Mouse (Mus musculus): ENCODE measurements around the gene Pla2g2f. TPM values are rescaled to one million over a fixed set of nuclear protein-coding genes. Genes with fewer than 3 reads are reported as not detected.

Gene Pla2g2f
- total and polyA plus RNA-seq, 3 experiments = not detected

DNA sequence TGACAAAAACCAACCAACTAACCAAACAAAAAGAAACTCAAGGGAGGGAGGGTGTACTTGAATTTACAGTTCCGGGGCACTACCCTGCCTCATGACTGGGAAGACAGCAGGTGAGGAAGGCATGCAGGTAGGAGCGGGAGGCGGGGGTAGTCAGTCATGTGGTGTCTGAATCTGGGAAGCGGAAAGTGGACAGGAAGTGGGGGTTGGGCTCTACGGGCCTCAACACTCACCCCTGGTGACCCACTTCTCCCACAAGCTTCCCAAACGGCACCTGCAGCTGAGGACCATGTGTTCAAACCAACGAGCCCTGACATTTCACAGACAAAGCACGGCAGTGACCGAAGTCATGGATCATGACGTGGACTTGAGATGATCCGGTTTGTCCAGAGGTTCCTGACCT, 45.3 kb downstream of the Pla2g2f start:
- peaks cover 67% of the 10 kb centered on the region for H3K27me3 ChIP-seq (replicated peaks)
- in situ Hi-C loops (cut with MboI; ENCODE audit: low pct_ligation_motif_present, low pct_unique_long_range_greater_than_20kb, low sequenced_read_pairs) = no loop called here
- H3K79me2 ChIP-seq (replicated peaks; ENCODE audit: control insufficient read depth, extremely low read depth, insufficient read depth, poor library complexity, severe bottlenecking) = no peaks in the 10 kb centered on the region
- H3K4me1 ChIP-seq (ENCODE audit: control insufficient read depth in 1 of 2, insufficient read depth in 2 of 2) = no peaks in the 10 kb centered on the region
- no peak for DNase-seq (ENCODE audit: extremely low read depth)
- peaks cover 3% of the 10 kb centered on the region for H3K9me3 ChIP-seq (replicated peaks; ENCODE audit: low read length)
- dilution Hi-C loops (cut with MboI; ENCODE audit: extremely low pct_ligation_motif_present, extremely low pct_unique_long_range_greater_than_20kb, low sequenced_read_pairs) = no loop called here
- H3K9ac ChIP-seq (ENCODE audit: insufficient read depth, low read depth) = no peak overlapping the region
- H3K36me3 ChIP-seq (replicated peaks in 1 of 2; ENCODE audit: control insufficient read depth in 1 of 2, insufficient read depth in 1 of 2, low read length in 1 of 2) = no peaks in the 10 kb centered on the region
- no peak overlapping the region for H3K4me2 ChIP-seq (ENCODE audit: insufficient read depth, low read depth, poor library complexity, severe bottlenecking)
- TF ChIP-seq KAT2A (IDR thresholded peaks at IDR 0.05; ENCODE audit: insufficient replicate concordance, low read length) (no peak), MEF2A (IDR thresholded peaks at IDR 0.05; ENCODE audit: borderline replicate concordance, low read depth, low read length) (no peak), CHD1 (IDR thresholded peaks at IDR 0.05; ENCODE audit: low read depth, low read length) (no peak), NRF1 (IDR thresholded peaks at IDR 0.05; ENCODE audit: low read depth, low read length) (no peak), MXI1 (IDR thresholded peaks at IDR 0.05; ENCODE audit: low read depth, low read length) (no peak)
- no peak overlapping the region for H3K4me3 ChIP-seq (replicated peaks in 1 of 3; ENCODE audit: low read depth in 2 of 3, low read length in 2 of 3, poor library complexity in 1 of 3)
- H3K27ac ChIP-seq (ENCODE audit: insufficient read depth, low read depth) = no peak overlapping the region

DNA sequence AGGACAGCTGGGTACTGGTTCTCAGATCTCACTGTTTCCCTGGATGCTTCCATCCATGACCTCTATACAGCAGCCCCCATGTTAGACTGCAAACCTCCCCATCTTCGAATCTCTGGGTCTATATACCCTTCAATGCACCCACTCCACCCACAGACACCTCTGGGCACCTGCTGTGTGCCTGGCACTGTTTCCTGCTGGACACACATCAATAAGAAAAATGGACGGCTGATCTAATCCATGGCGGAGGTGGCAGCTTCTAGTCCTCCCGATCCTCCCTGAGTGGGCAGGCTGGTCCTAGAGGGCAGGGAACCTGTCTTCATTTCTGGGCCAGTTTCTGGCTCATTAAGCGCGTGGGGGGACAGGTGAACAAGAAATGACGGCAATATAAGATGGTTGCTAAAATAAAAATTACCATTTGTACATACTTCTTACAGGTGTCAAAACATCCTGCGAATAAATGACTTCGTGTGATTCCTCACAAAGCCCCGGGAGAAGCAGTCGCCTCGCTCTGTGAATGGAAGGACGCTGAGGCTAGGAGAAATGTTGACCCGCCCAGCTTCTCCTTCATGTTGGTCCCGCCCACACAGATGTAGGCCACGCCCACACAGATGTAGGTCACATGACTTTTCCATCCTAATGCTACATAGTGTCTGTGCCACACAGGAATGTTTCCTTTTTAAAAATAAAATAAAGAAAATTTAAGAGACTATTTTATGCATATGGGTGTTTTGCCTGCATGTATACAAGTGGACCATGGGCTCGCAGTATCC, 46.2 kb downstream of the Pla2g2f start:
- Histone ChIP-seq H3K4me1 (ENCODE audit: control insufficient read depth in 1 of 2, insufficient read depth in 2 of 2) (no peaks in the 10 kb centered on the region), H3K9ac (ENCODE audit: insufficient read depth, low read depth) (no peak overlapping the region), H3K36me3 (replicated peaks in 1 of 2; ENCODE audit: control insufficient read depth in 1 of 2, insufficient read depth in 1 of 2, low read length in 1 of 2) (no peaks in the 10 kb centered on the region), H3K27me3 (replicated peaks) (peaks cover 61% of the 10 kb centered on the region), H3K79me2 (replicated peaks; ENCODE audit: control insufficient read depth, extremely low read depth, insufficient read depth, poor library complexity, severe bottlenecking) (no peaks in the 10 kb centered on the region), H3K4me3 (replicated peaks in 1 of 3; ENCODE audit: low read depth in 2 of 3, low read length in 2 of 3, poor library complexity in 1 of 3) (no peak overlapping the region), H3K4me2 (ENCODE audit: insufficient read depth, low read depth, poor library complexity, severe bottlenecking) (no peak overlapping the region), H3K9me3 (replicated peaks; ENCODE audit: low read length) (peaks cover 9% of the 10 kb centered on the region), H3K27ac (ENCODE audit: insufficient read depth, low read depth) (no peak overlapping the region)
- in situ Hi-C loops (cut with MboI; ENCODE audit: low pct_ligation_motif_present, low pct_unique_long_range_greater_than_20kb, low sequenced_read_pairs) = no loop called here
- TF ChIP-seq ETS1 (conservative IDR thresholded peaks at IDR 0.05; ENCODE audit: low read depth, low read length) = no peak
- no peak for TF ChIP-seq MAFK (IDR thresholded peaks at IDR 0.05; ENCODE audit: insufficient replicate concordance, low read length)
- no peak for TF ChIP-seq UBTF (IDR thresholded peaks at IDR 0.05; ENCODE audit: low read depth, low read length)
- no peak for TF ChIP-seq BHLHE40 (IDR thresholded peaks at IDR 0.05; ENCODE audit: low read depth, low read length)
- no peak for TF ChIP-seq ELF1 (IDR thresholded peaks at IDR 0.05; ENCODE audit: low read depth, low read length)
- no peak for TF ChIP-seq MAX (IDR thresholded peaks at IDR 0.05; ENCODE audit: low read length)
- TF ChIP-seq MYC (IDR thresholded peaks at IDR 0.05; ENCODE audit: low read depth, low read length) = no peak
- no peak for TF ChIP-seq ZC3H11A (IDR thresholded peaks at IDR 0.05; ENCODE audit: low read depth, low read length)
- TF ChIP-seq SMC3 (IDR thresholded peaks at IDR 0.05; ENCODE audit: low read depth, low read length) = no peak
- no peak for TF ChIP-seq CTCF (conservative IDR thresholded peaks at IDR 0.05 in 1 of 2, IDR thresholded peaks at IDR 0.05 in 1 of 2; ENCODE audit: low read depth in 2 of 2, low read length in 2 of 2)
- TF ChIP-seq GABPA (IDR thresholded peaks at IDR 0.05; ENCODE audit: insufficient replicate concordance, low read depth, low read length) = no peak
- no peak for TF ChIP-seq ZNF384 (IDR thresholded peaks at IDR 0.05; ENCODE audit: low read depth, low read length)
- no peak for TF ChIP-seq MXI1 (IDR thresholded peaks at IDR 0.05; ENCODE audit: low read depth, low read length)
- TF ChIP-seq MEF2A (IDR thresholded peaks at IDR 0.05; ENCODE audit: borderline replicate concordance, low read depth, low read length) = no peak
- no peak for TF ChIP-seq NRF1 (IDR thresholded peaks at IDR 0.05; ENCODE audit: low read depth, low read length)
- no peak for TF ChIP-seq USF2 (conservative IDR thresholded peaks at IDR 0.05; ENCODE audit: low read depth, low read length)
- dilution Hi-C loops (cut with MboI; ENCODE audit: extremely low pct_ligation_motif_present, extremely low pct_unique_long_range_greater_than_20kb, low sequenced_read_pairs) = no loop called here
- DNase-seq (ENCODE audit: extremely low read depth) = no peak
